Mouse (Mus musculus) heart, postnatal 0 days (tissue): ENCODE data around the gene Nrbf2. TPM values are rescaled to one million over a fixed set of nuclear protein-coding genes. Genes with fewer than 3 reads are reported as not detected.

Experiments used
- ATAC-seq: fragments of 200-750 bp; cut with Nextera tagmentation; 2 replicates; pipeline ENCODE4 v1.8.0; 2017; ENCODE audit warnings: low read depth, moderate number of reproducible peaks, moderate library complexity; ENCODE audit not compliant: insufficient read depth
- DNase-seq: peaks from one replicate; pipeline ENCODE4 v3.0.0-alpha.2; 2016; ENCODE audit warnings: low spot score
- H3K27ac ChIP-seq: fragments of 300-500 bp; sonication (generic); 2 replicates; pipeline ENCODE4 v1.5.1; 2014; ENCODE audit warnings: low read depth, mild to moderate bottlenecking
- H3K27me3 ChIP-seq: fragments of 300-500 bp; sonication (generic); 2 replicates; pipeline ENCODE4 v1.6.1; 2014; ENCODE audit warnings: low read length, mixed read lengths; ENCODE audit not compliant: control insufficient read depth, insufficient read depth
- H3K36me3 ChIP-seq: fragments of 300-500 bp; sonication (generic); replicated peaks from 2 replicates; pipeline ENCODE4 v1.6.1; 2014; ENCODE audit warnings: low read length, mixed read lengths; ENCODE audit not compliant: control insufficient read depth, insufficient read depth
- H3K4me1 ChIP-seq: fragments of 300-500 bp; sonication (generic); 2 replicates; pipeline ENCODE4 v1.6.1; 2014; ENCODE audit warnings: antibody characterized with exemption; ENCODE audit not compliant: control insufficient read depth, insufficient read depth
- H3K4me2 ChIP-seq: fragments of 300-500 bp; sonication (generic); 2 replicates; pipeline ENCODE4 v1.6.1; 2014; ENCODE audit warnings: low read depth, mild to moderate bottlenecking, low read length, moderate library complexity
- H3K4me3 ChIP-seq: fragments of 300-500 bp; sonication (generic); 2 replicates; pipeline ENCODE4 v1.5.1; 2014; ENCODE audit warnings: low read depth, low read length
- H3K9ac ChIP-seq: fragments of 300-500 bp; sonication (generic); replicated peaks from 2 replicates; pipeline ENCODE4 v1.6.1; 2014; ENCODE audit warnings: low read depth, low read length, mixed read lengths
- H3K9me3 ChIP-seq: fragments of 300-500 bp; sonication (generic); replicated peaks from 2 replicates; pipeline ENCODE4 v1.6.1; 2016; ENCODE audit warnings: low read length; ENCODE audit not compliant: control insufficient read depth
- CTCF ChIP-seq: IDR thresholded peaks from 2 replicates; pipeline ENCODE4 v1.5.1; 2016; ENCODE audit warnings: antibody characterized with exemption, control low read depth, low read depth
- EP300 ChIP-seq: IDR thresholded peaks from 2 replicates; pipeline ENCODE4 v1.6.1; 2016; ENCODE audit warnings: antibody characterized with exemption, low read depth
- WGBS: fragments of 180-500 bp; shearing (Covaris S2); extraction: QIAGEN DNeasy Blood & Tissue Kit; methylation state at CpG from one replicate; pipeline ENCODE4 v1.1.7; 2014; 5-methylcytosine and 5-hydroxymethylcytosine counted together
- polyA plus RNA-seq: library from polyadenylated mRNA; unstranded; fragments of >200 nt; fragmentation: Nextera tagmentation; extraction: Ambion mirVana; gene quantifications from 2 replicates; pipeline ENCODE4 v1.2.1, GENCODE M21; 2015
- total RNA-seq: library from RNA; depleted of rRNA; stranded (reverse); fragments of >200 nt; gene quantifications from 2 replicates; pipeline ENCODE4 v1.2.3, GENCODE M21; 2014; ENCODE audit warnings: low replicate concordance

The Nrbf2 gene
- total and polyA plus RNA-seq, 2 experiments from 2014 or later: 12.5 to 24.3 TPM

- Histone ChIP-seq H3K27me3 (peaks cover 11% of the 10 kb centered on the region; the same call in 1 of the 2 replicates), H3K36me3 (no peaks in the 10 kb centered on the region), H3K4me3 (no peak overlapping the region), H3K27ac (no peak overlapping the region), H3K4me2 (no peak overlapping the region), H3K9me3 (no peaks in the 10 kb centered on the region), H3K4me1 (no peaks in the 10 kb centered on the region; the same call in 1 of the 2 replicates), H3K9ac (no peak overlapping the region)
- ATAC-seq (no peak), DNase-seq (no peak)
- TF ChIP-seq CTCF: no peak
- no peak for TF ChIP-seq EP300
- WGBS: 84% methylated on average over 2 of the region's 2 CpGs
Observed at GRCm38 (mm10) chr10:67321396-67321795, 36.3 kb upstream of the Nrbf2 start.

GRCm38 (mm10) chr10:67320207-67320859, 35.2 kb upstream of the Nrbf2 start:
- H3K27ac ChIP-seq: no peak overlapping the region
- H3K4me1 ChIP-seq: no peaks in the 10 kb centered on the region; the same call in 1 of the 2 replicates
- no peaks in the 10 kb centered on the region for H3K36me3 ChIP-seq
- H3K4me3 ChIP-seq: no peak overlapping the region
- DNase-seq (no peak), ATAC-seq (no peak)
- H3K27me3 ChIP-seq: peaks cover 11% of the 10 kb centered on the region; the same call in 1 of the 2 replicates
- no peak for TF ChIP-seq EP300
- TF ChIP-seq CTCF: no peak
- H3K4me2 ChIP-seq: peak overlapping the region; percentile 33; the same call in 1 of the 2 replicates
- H3K9me3 ChIP-seq: no peaks in the 10 kb centered on the region
- WGBS: 18% methylated on average over 17 of the region's 17 CpGs
- H3K9ac ChIP-seq: no peak overlapping the region

- Histone ChIP-seq H3K4me2 (no peak overlapping the region), H3K4me1 (no peaks in the 10 kb centered on the region; the same call in 1 of the 2 replicates), H3K27me3 (peaks cover 11% of the 10 kb centered on the region; the same call in 1 of the 2 replicates), H3K9ac (no peak overlapping the region), H3K36me3 (no peaks in the 10 kb centered on the region), H3K9me3 (no peaks in the 10 kb centered on the region), H3K27ac (no peak overlapping the region), H3K4me3 (no peak overlapping the region)
- no peak for TF ChIP-seq EP300
- TF ChIP-seq CTCF: peak; percentile 13; the same call in 1 of the 2 replicates
- WGBS: 83% methylated on average over 13 of the region's 13 CpGs
- ATAC-seq: no peak
- no peak for DNase-seq
Observed at GRCm38 (mm10) chr10:67319016-67319725, 34.1 kb upstream of the Nrbf2 start.

- Histone ChIP-seq H3K4me2 (peak overlapping the region; percentile 56), H3K36me3 (no peaks in the 10 kb centered on the region), H3K4me3 (peak overlapping the region; percentile 23), H3K9ac (no peak overlapping the region; the same call in 1 of the 2 replicates), H3K27ac (no peak overlapping the region), H3K9me3 (no peaks in the 10 kb centered on the region), H3K27me3 (peaks cover 11% of the 10 kb centered on the region; the same call in 1 of the 2 replicates), H3K4me1 (no peaks in the 10 kb centered on the region; the same call in 1 of the 2 replicates)
- WGBS: 2% methylated on average over 20 of the region's 20 CpGs
- ATAC-seq (no peak), DNase-seq (no peak)
- TF ChIP-seq CTCF: no peak
- no peak for TF ChIP-seq EP300
Observed at GRCm38 (mm10) chr10:67317931-67318460, 32.9 kb upstream of the Nrbf2 start.

GRCm38 (mm10) chr10:67314811-67315435, 29.8 kb upstream of the Nrbf2 start:
- no peaks in the 10 kb centered on the region for H3K9me3 ChIP-seq
- 12% methylated on average over 10 of the region's 12 CpGs for WGBS
- no peaks in the 10 kb centered on the region; the same call in 1 of the 2 replicates for H3K4me1 ChIP-seq
- H3K27me3 ChIP-seq: peaks cover 11% of the 10 kb centered on the region; the same call in 1 of the 2 replicates
- no peak overlapping the region for H3K4me2 ChIP-seq
- H3K4me3 ChIP-seq: no peak overlapping the region
- no peaks in the 10 kb centered on the region for H3K36me3 ChIP-seq
- ATAC-seq (peak; percentile 42), DNase-seq (peak; percentile 77)
- H3K27ac ChIP-seq: no peak overlapping the region
- TF ChIP-seq CTCF (peak; percentile 98), EP300 (no peak)
- H3K9ac ChIP-seq: no peak overlapping the region
